29 mouse cellular contexts compared by ENCODE assay signal in genomic region chr3:88287110-88287509, GRCm38 (mm10). TPM values are rescaled to one million over a fixed set of nuclear protein-coding genes. Genes with fewer than 3 reads are reported as not detected.
"Had no signal": no experiment of that assay in that cellular context is flagged by ENCODE, and none has a peak within 500 bp of the region (broad histone marks: within the 10 kb centered on the region; RNA-seq: fewer than 3 reads in every experiment).

TSS of gene Gm38392 (minus strand) at chr3:88287210.

- H3K9ac ChIP-seq: heart, embryonic 12.5 days; hindbrain, embryonic 13.5 days; hindbrain, embryonic 15.5 days; kidney, embryonic 15.5 days; limb, embryonic 13.5 days; limb, embryonic 15.5 days had no signal

- H3K36me3 ChIP-seq: hindbrain, embryonic 13.5 days; hindbrain, embryonic 15.5 days; limb, embryonic 13.5 days had no signal

- H3K27me3 ChIP-seq: heart, embryonic 12.5 days; hindbrain, embryonic 13.5 days; hindbrain, embryonic 15.5 days; kidney, embryonic 15.5 days; limb, embryonic 13.5 days; limb, embryonic 15.5 days had no signal

- DNase-seq: gastrocnemius, postnatal 14 days; gastrocnemius, postnatal 36 days; heart, adult 18-20 months; heart, postnatal 10 days; kidney, adult 11 months; kidney, adult 2 months; kidney, adult 9 months; kidney, postnatal 14 days; kidney, postnatal 36 days; layer of hippocampus, adult 9-11 months; layer of hippocampus, postnatal 36 days; left cerebral cortex, postnatal 4 days had no signal

- H3K4me2 ChIP-seq: heart, embryonic 12.5 days; hindbrain, embryonic 13.5 days; hindbrain, embryonic 15.5 days; kidney, embryonic 15.5 days; limb, embryonic 13.5 days; limb, embryonic 15.5 days had no signal

- H3K4me3 ChIP-seq: heart, embryonic 10.5 days; heart, embryonic 12.5 days; hindbrain, embryonic 13.5 days; hindbrain, embryonic 15.5 days; kidney, embryonic 15.5 days; limb, embryonic 13.5 days; limb, embryonic 15.5 days had no signal

- ATAC-seq: hindbrain, postnatal 0 days; intestine, embryonic 16.5 days had no signal

- H3K27ac ChIP-seq: heart, embryonic 10.5 days; hindbrain, embryonic 13.5 days; hindbrain, embryonic 15.5 days; hindbrain, postnatal 0 days; kidney, embryonic 15.5 days; kidney, postnatal 0 days; limb, embryonic 13.5 days; limb, embryonic 15.5 days had no signal

- H3K4me1 ChIP-seq: heart, embryonic 10.5 days; hindbrain, embryonic 13.5 days; hindbrain, embryonic 15.5 days; kidney, embryonic 15.5 days; limb, embryonic 13.5 days; limb, embryonic 15.5 days had no signal

- H3K9me3 ChIP-seq: heart, embryonic 10.5 days; hindbrain, embryonic 13.5 days; hindbrain, embryonic 15.5 days; kidney, embryonic 15.5 days; limb, embryonic 13.5 days; limb, embryonic 15.5 days had no signal

RNA-seq across cellular contexts. Expression of gene Gm38392, which starts in this region (rescaled TPM):
- total RNA-seq: hematopoietic stem cell, adult 5-6 weeks; hindbrain, postnatal 0 days; layer of hippocampus, postnatal 14 days; liver, adult 2 months had no signal
- polyA plus RNA-seq: frontal cortex, adult 2 months; heart, embryonic 12.5 days; heart, embryonic 14.5 days; heart, embryonic 16.5 days; hindbrain, embryonic 15.5 days; intestine, embryonic 16.5 days; large intestine, adult 2 months; liver, adult 2 months had no signal
